Mouse (Mus musculus): Measurements from ENCODE around the gene Ammecr1. TPM values are rescaled to one million over a fixed set of nuclear protein-coding genes. Genes with fewer than 3 reads are reported as not detected.

Ammecr1 gene
- polyA plus RNA-seq, 1 experiment from 2014 or later: 4.8 TPM

DNA sequence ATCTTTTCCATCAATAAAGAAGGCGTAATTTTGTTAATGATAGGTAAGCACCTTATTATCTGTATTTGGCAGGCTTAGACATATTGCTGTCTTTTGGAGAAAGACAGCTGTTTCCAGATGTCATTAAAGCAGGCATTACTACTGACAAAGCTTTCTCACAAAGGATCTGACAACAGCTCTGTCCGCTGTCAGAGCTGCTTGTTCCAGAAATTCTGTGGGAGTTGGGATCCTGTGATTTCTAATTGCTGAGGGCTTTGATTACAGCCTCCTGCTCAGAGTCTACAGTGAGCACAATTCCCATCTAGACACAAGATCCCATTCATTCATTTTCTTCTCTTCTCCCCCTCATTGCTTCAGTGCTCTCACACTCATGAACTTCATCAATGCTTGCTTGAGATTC, 28.0 kb upstream of the Ammecr1 start:
- no peak overlapping the region for H3K9ac ChIP-seq (replicated peaks; ENCODE audit: low read depth)
- DNase-seq (ENCODE audit: low spot score) (no peak), ATAC-seq (no peak)
- no peaks in the 10 kb centered on the region for H3K36me3 ChIP-seq (ENCODE audit: insufficient read depth, low read length)
- 50% methylated on average over 2 of the region's 2 CpGs for WGBS
- H3K9me3 ChIP-seq (ENCODE audit: low read length): no peaks in the 10 kb centered on the region
- H3K27me3 ChIP-seq (replicated peaks; ENCODE audit: insufficient read depth, low read length): no peaks in the 10 kb centered on the region
- no peak for TF ChIP-seq EP300 (IDR thresholded peaks at IDR 0.05)
- TF ChIP-seq CTCF (IDR thresholded peaks at IDR 0.05): no peak
- no peak overlapping the region for H3K4me2 ChIP-seq (replicated peaks; ENCODE audit: low read depth, low read length)
- H3K27ac ChIP-seq (ENCODE audit: low read length): no peak overlapping the region
- no peak overlapping the region for H3K4me3 ChIP-seq (ENCODE audit: low read depth, low read length)
- H3K4me1 ChIP-seq (ENCODE audit: insufficient read depth, low read depth, low read length): no peaks in the 10 kb centered on the region

DNA sequence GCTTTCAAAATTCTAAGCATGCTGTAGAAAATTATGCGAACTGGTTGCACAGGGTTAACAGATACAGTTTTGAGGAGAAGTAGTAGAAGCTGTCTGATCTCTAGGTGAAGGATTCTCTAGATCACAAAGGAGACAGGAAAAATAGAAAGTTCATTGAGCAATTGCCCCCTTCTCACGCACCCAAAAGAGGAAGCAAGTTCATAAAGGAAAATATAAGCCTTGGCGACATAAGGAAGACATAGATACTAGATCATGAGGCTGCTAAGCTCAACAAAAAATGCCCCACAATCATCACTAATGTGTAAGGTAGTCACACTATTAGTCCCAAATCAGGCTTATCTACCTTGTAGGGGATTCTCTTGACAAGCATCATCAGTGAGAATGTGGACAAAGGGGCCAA, 17.6 kb upstream of the Ammecr1 start:
- H3K9ac ChIP-seq (replicated peaks; ENCODE audit: low read depth): no peak overlapping the region
- H3K36me3 ChIP-seq (ENCODE audit: insufficient read depth, low read length): no peaks in the 10 kb centered on the region
- H3K4me3 ChIP-seq (ENCODE audit: low read depth, low read length): no peak overlapping the region
- WGBS: 80% methylated on average over 3 of the region's 3 CpGs
- H3K27me3 ChIP-seq (replicated peaks; ENCODE audit: insufficient read depth, low read length): no peaks in the 10 kb centered on the region
- H3K4me2 ChIP-seq (replicated peaks; ENCODE audit: low read depth, low read length): no peak overlapping the region
- H3K9me3 ChIP-seq (ENCODE audit: low read length): no peaks in the 10 kb centered on the region
- H3K4me1 ChIP-seq (ENCODE audit: insufficient read depth, low read depth, low read length): no peaks in the 10 kb centered on the region
- no peak overlapping the region for H3K27ac ChIP-seq (ENCODE audit: low read length)
- ATAC-seq (no peak), DNase-seq (ENCODE audit: low spot score) (no peak)
- no peak for TF ChIP-seq EP300 (IDR thresholded peaks at IDR 0.05)
- no peak for TF ChIP-seq CTCF (IDR thresholded peaks at IDR 0.05)

DNA sequence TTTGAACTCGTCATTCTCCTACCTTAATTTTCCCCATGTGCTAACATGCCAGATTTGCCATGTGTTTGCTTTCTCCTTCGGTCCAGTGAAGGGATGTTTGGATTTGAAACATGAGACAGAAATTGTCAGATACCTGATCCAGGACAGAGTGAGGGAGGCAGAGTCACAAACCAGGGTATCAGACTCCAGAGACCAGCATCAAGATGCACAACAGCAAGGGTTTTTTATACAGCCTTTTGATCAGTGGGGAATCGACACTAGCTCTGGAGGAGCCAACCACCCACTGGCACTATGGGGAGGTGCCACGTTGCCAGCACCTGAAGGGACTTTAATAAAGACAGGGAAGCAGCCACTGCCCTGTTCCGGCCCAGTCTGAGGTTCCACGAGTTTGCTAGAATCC, 17.1 kb upstream of the Ammecr1 start:
- TF ChIP-seq EP300 (IDR thresholded peaks at IDR 0.05): no peak
- TF ChIP-seq CTCF (IDR thresholded peaks at IDR 0.05): no peak
- Histone ChIP-seq H3K4me1 (ENCODE audit: insufficient read depth, low read depth, low read length) (no peaks in the 10 kb centered on the region), H3K9me3 (ENCODE audit: low read length) (no peaks in the 10 kb centered on the region), H3K4me3 (ENCODE audit: low read depth, low read length) (no peak overlapping the region), H3K4me2 (replicated peaks; ENCODE audit: low read depth, low read length) (no peak overlapping the region), H3K9ac (replicated peaks; ENCODE audit: low read depth) (no peak overlapping the region), H3K36me3 (ENCODE audit: insufficient read depth, low read length) (no peaks in the 10 kb centered on the region), H3K27ac (ENCODE audit: low read length) (no peak overlapping the region), H3K27me3 (replicated peaks; ENCODE audit: insufficient read depth, low read length) (no peaks in the 10 kb centered on the region)
- ATAC-seq: no peak
- no peak for DNase-seq (ENCODE audit: low spot score)
- 50% methylated on average over 6 of the region's 6 CpGs for WGBS

DNA sequence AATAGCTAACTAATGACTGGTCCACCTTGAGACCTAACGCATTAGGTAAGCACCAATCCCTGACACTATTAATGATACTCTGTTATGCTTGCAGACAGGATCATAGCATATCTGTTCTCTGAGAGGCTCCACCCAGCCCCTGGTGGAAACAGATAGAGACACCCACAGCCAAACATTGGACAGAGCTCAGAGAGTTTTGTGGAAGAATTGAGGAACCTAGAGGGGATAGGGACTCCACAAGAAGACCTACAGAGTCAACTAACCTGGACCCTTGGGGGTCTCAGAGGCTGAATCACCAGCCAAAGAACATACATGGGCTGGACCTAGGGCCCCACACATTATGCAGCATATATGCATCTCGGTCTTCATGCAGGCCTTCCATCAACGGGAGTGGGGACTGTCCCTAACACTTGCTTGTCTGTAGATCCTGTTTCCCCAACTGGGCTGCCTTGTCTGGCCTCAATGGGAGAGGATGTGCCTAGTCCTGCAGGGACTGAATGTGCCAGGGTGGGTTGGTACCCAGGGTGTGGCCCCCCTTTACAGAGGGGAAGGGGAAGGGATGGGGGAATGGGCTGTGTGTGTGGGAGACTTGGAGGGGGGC, 15.1 kb upstream of the Ammecr1 start:
- DNase-seq (ENCODE audit: low spot score) (no peak), ATAC-seq (no peak)
- Histone ChIP-seq H3K27me3 (replicated peaks; ENCODE audit: insufficient read depth, low read length) (no peaks in the 10 kb centered on the region), H3K4me1 (ENCODE audit: insufficient read depth, low read depth, low read length) (no peaks in the 10 kb centered on the region), H3K9me3 (ENCODE audit: low read length) (no peaks in the 10 kb centered on the region), H3K9ac (replicated peaks; ENCODE audit: low read depth) (no peak overlapping the region), H3K4me2 (replicated peaks; ENCODE audit: low read depth, low read length) (no peak overlapping the region), H3K27ac (ENCODE audit: low read length) (no peak overlapping the region), H3K36me3 (ENCODE audit: insufficient read depth, low read length) (no peaks in the 10 kb centered on the region), H3K4me3 (ENCODE audit: low read depth, low read length) (no peak overlapping the region)
- no peak for TF ChIP-seq EP300 (IDR thresholded peaks at IDR 0.05)
- no peak for TF ChIP-seq CTCF (IDR thresholded peaks at IDR 0.05)
- WGBS: 94% methylated on average over 3 of the region's 3 CpGs

DNA sequence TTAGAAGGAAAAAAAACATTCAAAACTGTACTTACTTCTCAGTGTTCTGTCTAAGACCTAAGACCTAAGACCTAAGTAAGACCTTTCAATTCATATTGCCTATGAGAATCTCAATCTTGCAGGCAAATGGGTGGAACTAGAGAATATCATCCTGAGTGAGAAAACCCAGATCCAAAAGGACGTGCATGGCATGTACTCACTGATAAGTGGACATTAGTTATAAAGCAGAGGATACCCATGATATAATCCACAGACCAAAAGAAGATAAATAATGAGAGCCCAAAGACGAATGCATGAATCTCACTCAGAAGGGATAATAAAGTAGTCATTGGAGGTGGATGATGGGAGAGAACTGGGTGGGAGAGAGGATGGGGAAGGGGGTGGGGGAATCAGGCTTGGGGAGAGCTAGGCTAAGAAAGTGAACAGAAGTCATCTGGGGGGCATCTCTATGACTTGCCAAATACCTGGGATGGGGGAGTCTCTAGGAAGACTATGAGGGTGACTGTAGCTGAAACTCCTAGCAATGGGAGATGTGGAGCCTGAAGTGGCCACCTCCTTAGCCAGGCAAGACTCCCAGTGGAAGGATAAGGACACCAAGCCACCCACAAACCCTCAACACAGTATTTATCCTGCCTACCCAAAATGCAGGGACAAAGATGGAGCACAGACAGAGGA, 14.5 kb upstream of the Ammecr1 start:
- DNase-seq (ENCODE audit: low spot score) (no peak), ATAC-seq (no peak)
- 54% methylated on average over 2 of the region's 2 CpGs for WGBS
- Histone ChIP-seq H3K4me1 (ENCODE audit: insufficient read depth, low read depth, low read length) (no peaks in the 10 kb centered on the region), H3K27ac (ENCODE audit: low read length) (no peak overlapping the region), H3K27me3 (replicated peaks; ENCODE audit: insufficient read depth, low read length) (no peaks in the 10 kb centered on the region), H3K9ac (replicated peaks; ENCODE audit: low read depth) (no peak overlapping the region), H3K4me2 (replicated peaks; ENCODE audit: low read depth, low read length) (no peak overlapping the region), H3K4me3 (ENCODE audit: low read depth, low read length) (no peak overlapping the region), H3K36me3 (ENCODE audit: insufficient read depth, low read length) (no peaks in the 10 kb centered on the region), H3K9me3 (ENCODE audit: low read length) (no peaks in the 10 kb centered on the region)
- TF ChIP-seq CTCF (IDR thresholded peaks at IDR 0.05) (no peak), EP300 (IDR thresholded peaks at IDR 0.05) (no peak)

DNA sequence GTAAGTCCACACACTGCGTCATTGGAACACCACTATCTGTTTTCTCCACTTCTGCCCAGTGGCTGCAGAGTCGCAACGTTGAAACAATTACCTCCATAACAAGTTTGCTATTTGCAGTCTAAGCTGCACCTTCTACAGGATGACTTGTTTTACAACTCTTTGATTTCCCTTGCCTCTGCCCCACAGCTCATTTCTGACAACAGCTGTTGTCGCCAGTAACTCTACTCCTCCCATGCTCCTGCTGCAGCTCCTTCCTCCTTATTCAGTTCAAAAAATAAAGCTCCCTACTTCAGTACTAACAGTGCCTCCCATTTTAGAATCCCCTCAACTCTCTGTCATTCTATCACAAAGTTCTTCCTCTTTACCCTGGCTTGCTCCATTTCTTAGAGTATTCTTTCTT, 12.7 kb upstream of the Ammecr1 start:
- no peak for TF ChIP-seq CTCF (IDR thresholded peaks at IDR 0.05)
- no peak for TF ChIP-seq EP300 (IDR thresholded peaks at IDR 0.05)

More for the DNA sequence above, 12.7 kb upstream of the Ammecr1 start:
- Histone ChIP-seq H3K27me3 (replicated peaks; ENCODE audit: insufficient read depth, low read length) (no peaks in the 10 kb centered on the region), H3K9me3 (ENCODE audit: low read length) (no peaks in the 10 kb centered on the region), H3K4me1 (ENCODE audit: insufficient read depth, low read depth, low read length) (no peaks in the 10 kb centered on the region), H3K4me3 (ENCODE audit: low read depth, low read length) (no peak overlapping the region), H3K4me2 (replicated peaks; ENCODE audit: low read depth, low read length) (no peak overlapping the region), H3K27ac (ENCODE audit: low read length) (no peak overlapping the region), H3K36me3 (ENCODE audit: insufficient read depth, low read length) (no peaks in the 10 kb centered on the region), H3K9ac (replicated peaks; ENCODE audit: low read depth) (no peak overlapping the region)
- DNase-seq (ENCODE audit: low spot score): no peak
- no peak for ATAC-seq
- WGBS: 71% methylated on average over 4 of the region's 4 CpGs
